Mouse (Mus musculus): ENCODE results near the gene Rpl35a. TPM values are rescaled to one million over a fixed set of nuclear protein-coding genes. Genes with fewer than 3 reads are reported as not detected.

The Rpl35a gene
- total RNA-seq, 4 experiments from 2014 or later, result 315 to 399 (median 349) TPM

Small RNA genes lying within 50 kb of the gene (microRNA-seq; reads per million reads assigned to microRNA genes)
- gene Gm22231, result 0 reads per million in 2 experiments
- gene Mir1947, result 0.22 to 1.1 reads per million in 2 experiments

Other genes starting within 250 kb of the Rpl35a start
- gene Smbd1, start 246.0 kb upstream of the Rpl35a start, total RNA-seq (2022), result not detected
- gene Fyttd1, start 179.0 kb upstream of the Rpl35a start, total RNA-seq (2022), result 100 to 1,000 TPM in 2 of 4 experiments, 10 to 100 TPM in 2; 94.8 to 117 (median 99.8) TPM
- gene Rubcn, start 178.7 kb upstream of the Rpl35a start, total RNA-seq (2022), result 10 to 100 TPM; 63.9 to 74.1 (median 69.3) TPM
- gene Lrch3, start 142.4 kb upstream of the Rpl35a start, total RNA-seq (2022), result 10 to 100 TPM; 34.4 to 51.8 (median 42.0) TPM
- gene Iqcg, start 235 bp upstream of the Rpl35a start, total RNA-seq (2022), result 1 to 10 TPM; 3.1 to 6.3 (median 4.9) TPM
- 10 to 100 TPM in 3 of 4 experiments, 1 to 10 TPM in 1; 9.2 to 14.9 (median 11.5) TPM for gene Lmln, start 6.1 kb downstream of the Rpl35a start, total RNA-seq (2022)
- gene Osbpl11, start 128.6 kb downstream of the Rpl35a start, total RNA-seq (2022), result 10 to 100 TPM; 14.8 to 18.9 (median 16.7) TPM
- gene Snx4, start 195.0 kb downstream of the Rpl35a start, total RNA-seq (2022), result 10 to 100 TPM; 32.0 to 36.1 (median 32.4) TPM